Comparison of ENCODE assay signal across 28 mouse cellular contexts in the genomic region with DNA sequence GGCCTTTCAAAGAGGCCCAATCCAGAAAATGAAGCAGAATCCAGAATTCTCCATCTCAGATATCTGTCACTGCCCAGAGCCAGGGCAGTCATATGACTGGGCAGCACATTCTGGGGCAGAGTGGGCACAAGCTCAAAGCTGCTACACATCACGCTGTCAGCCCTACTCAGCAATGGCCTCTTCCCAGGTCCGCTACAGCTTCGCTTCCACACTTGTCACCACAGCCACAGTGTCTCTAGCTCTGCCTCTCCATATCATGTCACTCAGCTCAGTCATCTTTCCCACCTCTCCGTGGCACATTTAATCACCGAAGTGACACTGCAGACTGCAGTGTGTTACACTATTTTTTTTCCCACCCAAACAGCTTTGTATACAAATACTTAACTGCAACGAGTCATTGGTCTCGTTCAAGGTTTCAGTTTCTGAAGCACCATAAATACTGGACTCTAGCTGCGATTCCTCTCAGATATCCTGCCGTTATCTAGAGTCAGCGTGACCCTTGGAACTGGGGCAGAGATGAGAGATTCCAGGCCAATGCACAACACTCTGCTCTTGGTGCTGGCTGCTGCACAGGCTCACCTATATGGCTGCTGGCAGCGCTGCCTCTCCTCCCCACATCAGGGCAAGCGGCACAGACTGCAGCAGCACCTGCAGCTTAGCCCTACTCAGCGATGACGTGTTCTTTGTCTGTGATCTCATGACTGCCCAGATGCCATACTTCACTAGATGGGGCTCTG. TPM values are rescaled to one million over a fixed set of nuclear protein-coding genes. Genes with fewer than 3 reads are reported as not detected.
DNase-seq lines count a peak whose midpoint lies in the region; ATAC-seq and TF ChIP-seq lines count a peak whose summit lies in the region.
"Had no signal": no experiment of that assay in that cellular context is flagged by ENCODE, and none has a peak within 500 bp of the region (broad histone marks: within the 10 kb centered on the region; RNA-seq: fewer than 3 reads in every experiment).

No protein-coding gene starts in this region.

- H3K27me3 ChIP-seq in heart, embryonic 13.5 days (replicated peaks), result no peaks in the 10 kb centered on the region
- no peaks in the 10 kb centered on the region for H3K27me3 ChIP-seq in heart, adult 2 months (ENCODE audit: control insufficient read depth, insufficient read depth, low read length)
- no peaks in the 10 kb centered on the region for H3K27me3 ChIP-seq in liver, embryonic 12.5 days (replicated peaks)
- no peaks in the 10 kb centered on the region for H3K27me3 ChIP-seq in hindbrain, embryonic 12.5 days
- H3K27me3 ChIP-seq: neural tube, embryonic 13.5 days had no signal

- WGBS in heart, embryonic 13.5 days, result 72% methylated on average over 14 of the region's 14 CpGs
- WGBS in heart, adult 2 months, result 75% methylated on average over 14 of the region's 14 CpGs
- 86% methylated on average over 14 of the region's 14 CpGs for WGBS in liver, embryonic 12.5 days (ENCODE audit: insufficient replicate concordance)
- WGBS in hindbrain, embryonic 12.5 days, result 95% methylated on average over 14 of the region's 14 CpGs

- no peak for TF ChIP-seq EP300 in heart, adult 2 months (IDR thresholded peaks at IDR 0.05; ENCODE audit: insufficient read depth, low read depth, low read length)

- H3K9ac ChIP-seq in heart, embryonic 13.5 days, result no peak overlapping the region
- no peak overlapping the region for H3K9ac ChIP-seq in heart, adult 2 months (ENCODE audit: low read depth, low read length)
- no peak overlapping the region for H3K9ac ChIP-seq in liver, embryonic 12.5 days
- H3K9ac ChIP-seq in hindbrain, embryonic 12.5 days, result no peak overlapping the region
- H3K9ac ChIP-seq: hindbrain, embryonic 14.5 days; neural tube, embryonic 13.5 days had no signal

- H3K9me3 ChIP-seq in heart, embryonic 13.5 days, result peaks cover 4% of the 10 kb centered on the region; the same call in 1 of the 2 replicates
- H3K9me3 ChIP-seq in liver, embryonic 12.5 days (replicated peaks), result no peaks in the 10 kb centered on the region
- H3K9me3 ChIP-seq in hindbrain, embryonic 12.5 days (replicated peaks), result no peaks in the 10 kb centered on the region
- H3K9me3 ChIP-seq: neural tube, embryonic 13.5 days had no signal

- H3K4me2 ChIP-seq in heart, embryonic 13.5 days, result 0 out of 2 replicates have a peak overlapping the region, but pooled peaks have one; percentile 18
- no peak overlapping the region for H3K4me2 ChIP-seq in liver, embryonic 12.5 days
- H3K4me2 ChIP-seq in hindbrain, embryonic 12.5 days (replicated peaks), result no peak overlapping the region
- H3K4me2 ChIP-seq: hindbrain, embryonic 14.5 days; neural tube, embryonic 13.5 days had no signal

- H3K27ac ChIP-seq in heart, embryonic 13.5 days (replicated peaks), result no peak overlapping the region
- no peak overlapping the region for H3K27ac ChIP-seq in heart, adult 2 months
- no peak overlapping the region for H3K27ac ChIP-seq in liver, embryonic 12.5 days
- no peak overlapping the region for H3K27ac ChIP-seq in hindbrain, embryonic 12.5 days
- H3K27ac ChIP-seq: hindbrain, embryonic 14.5 days; midbrain, embryonic 10.5 days; neural tube, embryonic 13.5 days had no signal

- no peaks in the 10 kb centered on the region for H3K79me2 ChIP-seq in heart, adult 2 months (replicated peaks; ENCODE audit: control insufficient read depth, insufficient read depth, low read length)

- H3K4me3 ChIP-seq in heart, embryonic 13.5 days, result no peak overlapping the region
- no peak overlapping the region for H3K4me3 ChIP-seq in heart, adult 2 months
- no peak overlapping the region for H3K4me3 ChIP-seq in liver, embryonic 12.5 days
- no peak overlapping the region for H3K4me3 ChIP-seq in hindbrain, embryonic 12.5 days
- H3K4me3 ChIP-seq: erythroblast, embryonic 14.5 days; midbrain, embryonic 10.5 days; neural tube, embryonic 13.5 days had no signal

- TF ChIP-seq POLR2A in heart, adult 2 months (IDR thresholded peaks at IDR 0.05; ENCODE audit: insufficient read depth, low read depth, low read length), result no peak

- no peak for DNase-seq in heart, adult 2 months
- DNase-seq in retina, postnatal 1 day, result peak; percentile 12
- no peak for DNase-seq in retina, embryonic 14.5 days (ENCODE audit: low spot score)
- DNase-seq: adrenal gland, postnatal 10 days; B cell, adult 2 months; cerebellum, adult 18-20 months; gastrocnemius, postnatal 36 days; heart, postnatal 14 days; kidney, adult 18-20 months; kidney, postnatal 36 days; layer of hippocampus, adult 9-11 months; lung, postnatal 14 days; right cerebral cortex, postnatal 4 days had no signal

- no peaks in the 10 kb centered on the region for H3K4me1 ChIP-seq in heart, embryonic 13.5 days
- H3K4me1 ChIP-seq in heart, adult 2 months (ENCODE audit: control insufficient read depth, insufficient read depth, low read length), result no peaks in the 10 kb centered on the region
- H3K4me1 ChIP-seq in liver, embryonic 12.5 days, result no peaks in the 10 kb centered on the region
- H3K4me1 ChIP-seq in hindbrain, embryonic 12.5 days, result no peaks in the 10 kb centered on the region
- H3K4me1 ChIP-seq: midbrain, embryonic 10.5 days; neural tube, embryonic 13.5 days had no signal

- intact Hi-C loops in heart, adult 2 months (cut with DNase I), result no loop called here

- TF ChIP-seq CTCF in heart, adult 2 months (IDR thresholded peaks at IDR 0.05), result no peak

- no peak for ATAC-seq in heart, embryonic 13.5 days (ENCODE audit: extremely low read depth, insufficient number of reproducible peaks, low FRiP score, low TSS enrichment)
- ATAC-seq in liver, embryonic 12.5 days, result peak; percentile 68
- no peak for ATAC-seq in hindbrain, embryonic 12.5 days (ENCODE audit: low FRiP score)
- ATAC-seq in megakaryocyte-erythroid progenitor cell, adult 5-6 weeks (replicated peaks; ENCODE audit: low FRiP score, low TSS enrichment, poor library complexity, severe bottlenecking), result no peak

- peaks cover 64% of the 10 kb centered on the region for H3K36me3 ChIP-seq in heart, embryonic 13.5 days
- H3K36me3 ChIP-seq in heart, adult 2 months (ENCODE audit: control insufficient read depth, insufficient read depth, low read length), result no peaks in the 10 kb centered on the region
- peaks cover 40% of the 10 kb centered on the region for H3K36me3 ChIP-seq in liver, embryonic 12.5 days
- peaks cover 28% of the 10 kb centered on the region for H3K36me3 ChIP-seq in hindbrain, embryonic 12.5 days

RNA-seq across cellular contexts. Expression of a gene that starts 11.7 kb away (rescaled TPM):
- 78.3 and 81.8 TPM in 2 replicates for polyA plus RNA-seq in heart, embryonic 13.5 days (2015; fragmentation: Nextera tagmentation; extraction: Ambion mirVana)
- 1 to 10 TPM; 4.6 to 5.3 TPM for total RNA-seq in heart, adult 2 months (2021)
- 6.7 and 11.0 TPM in 2 replicates for polyA plus RNA-seq in heart, adult 2 months (2012; rRNA removed)
- 46.0 and 46.2 TPM in 2 replicates for polyA plus RNA-seq in liver, embryonic 12.5 days (2016; fragmentation: Nextera tagmentation; extraction: Ambion mirVana)
- 120 and 122 TPM in 2 replicates for polyA plus RNA-seq in hindbrain, embryonic 12.5 days (2016; fragmentation: Nextera tagmentation; extraction: Ambion mirVana)
- total RNA-seq in megakaryocyte-erythroid progenitor cell, adult 5-6 weeks (2014; fragmentation: Nextera tagmentation), result 36.5 and 49.2 TPM in 2 replicates
- 26.5 and 56.3 TPM in 2 replicates for total RNA-seq in megakaryocyte-erythroid progenitor cell, adult 5-6 weeks (2017)

RNA-seq across cellular contexts. Expression of a gene that starts 34.3 kb away (rescaled TPM):
- polyA plus RNA-seq in heart, embryonic 13.5 days (2015; fragmentation: Nextera tagmentation; extraction: Ambion mirVana), result not detected in 2 replicates
- total RNA-seq in heart, adult 2 months (2021), result not detected
- polyA plus RNA-seq in heart, adult 2 months (2012; rRNA removed), result not detected in 2 replicates
- not detected in 2 replicates for polyA plus RNA-seq in liver, embryonic 12.5 days (2016; fragmentation: Nextera tagmentation; extraction: Ambion mirVana)
- not detected in 2 replicates for polyA plus RNA-seq in hindbrain, embryonic 12.5 days (2016; fragmentation: Nextera tagmentation; extraction: Ambion mirVana)
- total RNA-seq in megakaryocyte-erythroid progenitor cell, adult 5-6 weeks (2014; fragmentation: Nextera tagmentation), result not detected in 2 replicates
- total RNA-seq in megakaryocyte-erythroid progenitor cell, adult 5-6 weeks (2017), result not detected in 2 replicates
- total RNA-seq: adrenal gland, postnatal 10 days; common myeloid progenitor, adult 5-6 weeks; gastrocnemius, postnatal 36 days; heart, postnatal 14 days; left cerebral cortex, adult 8-10 months; monocyte, adult 5-6 weeks had no signal
- polyA plus RNA-seq: embryonic facial prominence, embryonic 11.5 days; erythroblast, embryonic 14.5 days; frontal cortex, adult 2 months; hindbrain, embryonic 14.5 days; limb, embryonic 14.5 days; midbrain, embryonic 10.5 days; neural tube, embryonic 13.5 days; urinary bladder, adult 2 months had no signal

RNA-seq across cellular contexts. Expression of a gene that starts 59.0 kb away (rescaled TPM):
- not detected in 2 replicates for polyA plus RNA-seq in heart, embryonic 13.5 days (2015; fragmentation: Nextera tagmentation; extraction: Ambion mirVana)
- not detected for total RNA-seq in heart, adult 2 months (2021)
- polyA plus RNA-seq in heart, adult 2 months (2012; rRNA removed), result not detected in 2 replicates
- not detected in 2 replicates for polyA plus RNA-seq in liver, embryonic 12.5 days (2016; fragmentation: Nextera tagmentation; extraction: Ambion mirVana)
- not detected in 2 replicates for polyA plus RNA-seq in hindbrain, embryonic 12.5 days (2016; fragmentation: Nextera tagmentation; extraction: Ambion mirVana)
- not detected in 2 replicates for total RNA-seq in megakaryocyte-erythroid progenitor cell, adult 5-6 weeks (2014; fragmentation: Nextera tagmentation)
- not detected in 2 replicates for total RNA-seq in megakaryocyte-erythroid progenitor cell, adult 5-6 weeks (2017)
- total RNA-seq: adrenal gland, postnatal 10 days; common myeloid progenitor, adult 5-6 weeks; gastrocnemius, postnatal 36 days; heart, postnatal 14 days; left cerebral cortex, adult 8-10 months; monocyte, adult 5-6 weeks had no signal
- polyA plus RNA-seq: embryonic facial prominence, embryonic 11.5 days; erythroblast, embryonic 14.5 days; frontal cortex, adult 2 months; hindbrain, embryonic 14.5 days; limb, embryonic 14.5 days; midbrain, embryonic 10.5 days; neural tube, embryonic 13.5 days; urinary bladder, adult 2 months had no signal
